Mouse (Mus musculus) cerebellum, adult 11 months (tissue): ENCODE measurements around the gene Rtel1.

Source experiments
- DNase-seq: peaks from one replicate; pipeline ENCODE4 v3.0.0; 2022

The Rtel1 gene

DNA sequence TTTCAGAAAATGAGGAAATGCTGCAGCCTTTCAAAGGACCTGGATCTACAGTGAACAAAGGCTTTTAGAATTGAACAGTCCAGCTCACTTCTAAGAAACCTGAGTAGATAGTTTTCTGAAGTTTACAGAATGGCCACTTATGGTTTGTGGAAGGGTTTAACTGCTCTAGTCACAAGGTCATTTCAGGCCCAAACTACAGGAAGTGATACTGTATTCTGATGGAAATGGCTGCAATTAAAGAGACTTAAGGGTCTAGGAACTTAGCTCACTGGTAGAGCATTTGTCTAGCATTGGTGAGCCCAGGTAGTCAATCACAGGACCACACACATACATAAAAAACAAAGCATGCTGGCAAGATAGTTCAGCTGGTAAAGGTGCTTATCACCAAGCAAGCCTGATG, 13.0 kb downstream of the Rtel1 start:
- DNase-seq: no peak

DNA sequence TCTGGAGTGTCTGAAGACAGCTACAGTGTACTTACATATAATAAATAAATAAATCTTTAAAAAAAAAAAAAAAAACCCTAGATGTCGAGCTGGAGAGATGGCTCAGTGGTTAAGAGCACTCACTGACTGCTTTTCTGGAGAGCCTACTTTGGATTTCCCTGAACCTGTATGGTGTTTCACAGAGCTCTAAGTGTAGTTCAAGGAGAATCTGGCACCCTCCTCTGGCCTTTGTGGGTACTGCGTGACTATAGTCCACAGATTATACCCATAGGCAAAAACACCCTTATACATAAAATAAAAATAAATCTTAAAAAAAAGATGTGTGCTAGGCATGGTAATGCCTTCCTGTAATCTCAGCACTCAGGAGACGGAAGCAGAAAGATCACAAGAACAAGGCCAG, 14.5 kb downstream of the Rtel1 start:
- peak; percentile 57 for DNase-seq

DNA sequence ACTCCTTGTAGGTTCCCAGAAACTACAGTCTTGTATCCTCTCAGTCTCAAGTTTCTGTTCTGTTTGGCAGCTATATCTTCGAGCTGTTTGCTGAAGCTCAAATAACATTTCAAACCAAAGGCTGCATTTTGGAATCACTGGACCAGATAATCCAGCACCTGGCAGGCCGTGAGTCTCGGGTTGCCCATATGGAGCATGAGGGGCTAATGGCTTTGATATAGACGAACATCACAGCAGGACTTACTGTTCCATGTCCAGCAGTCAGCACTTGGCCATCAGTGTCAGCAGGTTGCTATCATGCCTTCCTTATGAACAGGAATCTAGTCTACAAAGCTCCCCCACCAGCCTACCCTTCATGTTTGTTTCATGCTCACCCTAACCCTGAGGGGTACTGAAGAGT, 20.9 kb downstream of the Rtel1 start:
- peak; percentile 41 for DNase-seq

DNA sequence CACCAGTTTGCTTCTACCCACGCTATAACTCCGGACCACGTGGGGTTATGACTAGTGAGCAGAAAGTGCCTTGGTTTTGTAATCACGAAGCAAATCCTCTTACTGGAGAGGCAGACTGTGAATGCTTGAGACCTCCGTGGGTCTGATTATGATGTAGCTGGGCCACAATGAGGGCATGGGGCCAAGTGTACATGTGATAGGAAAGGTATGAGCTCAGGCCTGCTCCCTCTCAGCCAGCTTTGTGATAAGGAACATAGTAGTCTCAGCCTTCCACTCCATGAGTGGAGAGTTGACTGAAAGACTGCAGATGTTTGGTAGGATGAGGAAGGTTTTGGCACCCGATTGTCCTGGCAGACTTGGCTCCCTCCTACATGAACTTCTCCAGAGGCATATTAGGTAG, 23.2 kb downstream of the Rtel1 start:
- DNase-seq: no peak

DNA sequence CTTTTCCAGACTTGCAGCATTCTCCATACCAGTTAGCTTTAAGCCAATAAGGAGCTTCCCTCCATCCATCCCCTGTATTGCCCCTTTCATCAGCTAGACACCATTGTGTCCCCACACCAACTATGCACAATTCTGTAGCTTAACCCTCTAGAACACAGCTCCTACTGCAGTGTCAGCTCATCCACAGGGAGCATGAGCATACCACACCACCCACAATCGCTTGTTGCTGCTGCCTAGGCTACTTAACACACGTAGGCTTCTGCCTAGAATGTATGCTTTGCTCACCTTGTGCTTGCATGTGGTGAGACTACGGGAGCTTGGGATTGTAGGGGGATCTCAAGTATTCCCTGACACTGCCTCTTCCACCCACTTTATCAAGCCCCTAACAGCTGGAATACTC, 37.2 kb downstream of the Rtel1 start:
- DNase-seq: no peak

DNA sequence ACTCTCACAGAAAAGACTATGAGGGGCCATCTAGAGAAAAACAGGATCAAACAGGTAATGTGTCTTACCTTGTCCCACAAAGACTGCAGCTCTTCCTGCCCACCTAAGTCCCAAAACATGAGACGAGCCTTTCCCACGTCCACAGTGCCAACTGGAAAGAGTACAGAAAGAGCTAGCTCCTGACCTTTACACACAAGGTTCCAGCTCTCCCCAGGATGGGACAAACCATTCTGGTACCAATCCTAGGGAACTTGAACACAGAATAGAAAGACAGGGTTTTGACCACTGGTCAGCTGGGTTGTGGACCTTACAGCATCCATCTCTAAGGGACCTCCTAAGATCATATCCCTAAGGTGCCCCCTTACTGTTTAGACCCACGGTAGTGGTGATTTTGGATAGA, 44.4 kb downstream of the Rtel1 start:
- DNase-seq: no peak

DNA sequence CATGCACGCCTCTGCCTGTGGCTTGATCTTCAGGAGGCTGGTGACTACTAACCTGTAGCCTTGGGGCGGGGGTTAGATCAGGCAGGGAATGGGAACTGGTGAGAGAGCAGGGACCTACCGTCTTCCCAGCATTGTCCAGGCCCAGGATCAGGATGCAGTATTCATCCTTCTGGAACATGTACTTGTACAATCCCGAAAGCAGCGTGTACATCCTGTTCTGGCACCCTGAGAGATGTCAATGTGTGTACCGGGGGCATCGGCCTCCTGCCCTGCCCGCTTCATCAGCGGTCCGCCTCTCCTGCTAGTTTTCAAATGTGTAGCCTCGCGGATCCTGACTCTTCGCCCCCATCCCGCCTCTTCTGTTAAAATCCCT, 44.9 kb downstream of the Rtel1 start:
- no peak for DNase-seq

DNA sequence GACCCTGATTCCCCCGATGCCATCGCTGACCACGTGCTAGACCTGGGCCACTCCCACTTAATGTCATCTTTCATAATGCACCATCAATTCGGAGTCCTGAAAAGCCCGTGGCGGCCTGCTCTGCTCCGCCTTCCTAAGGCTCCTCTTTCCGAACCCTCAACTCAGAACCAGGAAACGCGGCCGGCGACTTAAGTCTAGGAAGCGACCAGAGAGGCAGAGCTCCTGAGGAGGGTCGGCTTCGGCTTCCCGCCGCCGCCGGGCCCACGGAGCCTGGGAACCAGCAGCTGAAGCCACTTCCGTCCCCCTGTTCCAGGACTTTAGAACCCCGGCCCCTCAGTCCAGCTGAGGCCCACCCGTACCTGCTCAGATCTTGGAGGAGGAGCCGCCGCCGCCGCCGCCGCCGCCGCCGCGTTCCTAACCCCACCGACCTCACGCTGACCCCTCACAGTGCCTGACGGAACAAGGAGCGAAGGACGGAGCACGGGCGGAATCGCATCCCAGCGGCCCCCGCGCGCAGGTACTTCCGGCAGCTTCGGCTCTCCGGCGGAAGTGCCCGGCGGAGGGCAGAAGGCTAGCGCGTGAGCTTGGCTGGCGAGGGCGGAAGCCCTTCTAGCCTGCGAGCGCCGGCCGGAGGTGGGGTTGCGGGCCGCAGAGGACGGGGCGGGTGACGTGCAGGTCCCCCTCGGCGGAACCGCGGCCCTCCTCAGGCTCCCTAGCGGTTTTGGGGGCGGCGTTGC, 45.5 kb downstream of the Rtel1 start, which contains the start of the genes Zgpat and Arfrp1:
Zgpat (plus strand) TSS at position 69 of the 737 bp plus-strand sequence.
Arfrp1 (minus strand) TSS at position 545 of the 737 bp plus-strand sequence.
- peak; percentile 81 for DNase-seq

DNA sequence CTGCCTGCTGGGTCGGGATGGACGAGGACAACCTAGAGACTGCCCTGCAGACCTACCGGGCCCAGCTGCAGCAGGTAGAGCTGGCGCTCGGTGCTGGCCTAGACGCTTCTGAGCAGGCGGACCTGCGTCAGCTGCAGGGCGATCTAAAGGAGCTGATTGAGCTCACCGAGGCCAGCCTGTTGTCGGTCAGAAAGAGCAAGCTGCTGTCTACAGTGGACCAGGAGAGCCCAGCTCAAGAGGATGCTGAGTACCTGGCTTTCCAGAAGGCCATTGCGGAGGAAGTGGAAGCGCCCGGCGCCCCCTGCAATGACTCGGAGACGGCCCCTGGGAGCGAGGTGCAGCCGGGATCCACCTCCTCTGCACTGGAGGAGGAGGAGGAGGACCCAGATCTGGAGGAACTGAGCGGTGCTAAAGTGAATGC, 46.1 kb downstream of the Rtel1 start:
- DNase-seq: no peak

DNA sequence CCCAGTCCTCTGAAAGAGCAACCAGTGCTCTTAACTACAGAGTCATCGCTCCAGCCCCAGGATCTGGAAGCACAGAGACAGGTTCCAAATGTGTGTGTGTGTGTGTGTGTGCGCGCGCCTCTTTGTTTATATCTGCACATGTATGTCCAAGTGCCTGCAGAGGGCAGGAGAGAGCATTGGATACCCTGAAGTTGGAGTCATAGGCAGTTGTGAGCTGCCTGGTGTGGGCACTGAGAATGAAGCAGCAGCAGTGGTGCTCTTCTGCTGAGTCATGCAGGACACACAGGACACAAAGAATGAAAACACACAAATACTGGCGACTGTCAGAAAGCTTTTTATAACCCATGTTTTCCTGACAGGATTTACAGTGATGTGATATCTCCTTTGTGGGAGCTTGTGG, 50.5 kb downstream of the Rtel1 start:
- DNase-seq: no peak

DNA sequence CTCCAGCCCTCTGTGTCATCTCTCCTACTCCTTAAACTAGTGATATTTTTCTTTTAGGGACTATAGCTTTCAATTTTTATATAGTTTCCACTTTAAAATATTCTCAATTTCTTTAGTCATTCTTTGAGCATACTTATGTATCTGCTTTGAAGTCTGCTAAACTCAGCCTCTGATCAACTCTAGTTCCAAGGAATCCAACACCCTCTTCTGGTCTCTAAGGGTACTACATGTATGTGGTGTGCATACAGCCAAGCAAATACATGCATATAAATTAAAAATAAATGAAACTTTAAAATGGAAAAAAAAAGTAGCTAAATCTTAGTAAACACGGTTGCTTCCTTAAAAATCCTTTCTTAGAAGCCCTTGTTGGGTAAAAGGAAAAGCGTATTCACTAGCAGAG, 56.2 kb downstream of the Rtel1 start:
- DNase-seq: no peak

DNA sequence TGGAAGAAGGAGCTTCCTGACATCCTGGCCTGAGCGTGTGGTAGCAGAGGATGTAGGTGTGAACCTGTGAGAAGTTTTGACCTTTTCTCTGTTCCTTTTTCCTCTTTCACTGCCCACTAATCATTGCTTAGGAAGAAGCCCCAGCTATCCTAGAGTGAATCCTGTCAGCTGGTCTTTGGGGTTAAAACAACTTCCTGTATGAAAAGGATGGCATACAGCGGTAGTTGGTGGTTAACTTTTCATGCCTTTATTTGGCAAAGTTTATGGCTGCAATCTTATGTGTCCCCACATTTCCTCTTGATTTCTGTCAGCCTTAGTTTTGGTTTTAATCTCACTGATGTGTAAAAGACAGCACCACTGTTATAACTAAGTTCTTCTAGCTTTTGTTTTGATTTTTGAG, 57.7 kb downstream of the Rtel1 start:
- DNase-seq: no peak

DNA sequence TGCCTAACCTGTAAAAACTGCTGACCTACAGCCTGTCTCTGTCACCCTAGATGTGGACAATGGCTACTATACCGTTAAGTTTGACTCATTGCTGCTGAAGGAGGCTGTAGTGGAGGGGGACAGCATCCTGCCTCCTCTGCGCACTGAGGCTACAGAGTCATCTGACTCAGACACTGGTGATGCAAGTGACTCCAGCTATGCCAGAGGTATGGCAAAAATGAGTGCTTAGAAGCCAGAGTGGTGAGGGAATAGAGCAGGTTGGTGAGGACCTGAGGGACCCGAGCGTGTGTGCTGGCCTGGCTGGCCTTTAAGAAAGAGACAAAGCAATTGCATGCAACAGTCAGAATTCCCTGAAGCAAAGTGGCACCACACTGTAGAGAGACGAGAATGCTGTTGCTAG, 59.2 kb downstream of the Rtel1 start:
- DNase-seq: no peak

DNA sequence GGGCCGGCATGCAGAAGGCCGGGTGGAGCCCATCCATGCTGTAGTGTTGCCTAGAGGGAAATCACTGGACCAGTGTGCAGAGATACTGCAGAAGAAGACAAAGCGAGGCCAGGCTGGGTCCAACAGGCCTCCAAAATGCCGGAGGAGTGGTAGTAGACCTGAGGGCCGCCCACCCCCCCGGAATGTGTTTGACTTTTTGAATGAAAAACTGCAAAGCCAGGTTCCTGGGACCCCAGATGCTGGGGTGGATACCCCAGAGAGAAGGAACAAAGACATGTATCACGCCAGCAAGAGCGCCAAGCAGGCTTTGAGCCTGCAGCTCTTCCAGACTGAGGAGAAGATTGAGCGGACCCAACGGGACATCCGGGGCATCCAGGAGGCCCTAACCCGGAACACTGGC, 60.2 kb downstream of the Rtel1 start, which contains the start of gene Lime1:
Lime1 (plus strand) TSS at position 301 of the 400 bp plus-strand sequence.
- DNase-seq: no peak

DNA sequence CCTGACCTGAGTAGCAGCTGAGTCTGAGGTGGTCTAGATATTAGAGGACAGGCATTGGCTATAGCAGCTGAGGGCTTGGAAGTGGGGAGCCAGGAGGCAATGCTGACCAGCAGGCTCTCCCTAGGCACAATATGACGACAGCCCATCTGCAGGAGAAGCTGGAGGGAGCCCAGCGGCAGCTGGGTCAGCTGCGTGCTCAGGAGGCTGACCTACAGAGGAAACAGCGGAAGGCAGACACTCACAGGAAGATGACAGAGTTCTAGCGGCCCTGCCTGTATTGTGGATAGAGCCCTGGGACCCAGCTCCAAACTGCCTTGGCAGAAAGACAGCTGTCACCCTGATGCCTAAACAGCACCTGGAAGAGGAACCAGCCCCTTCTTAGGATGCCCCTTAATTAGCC, 60.7 kb downstream of the Rtel1 start:
- no peak for DNase-seq

DNA sequence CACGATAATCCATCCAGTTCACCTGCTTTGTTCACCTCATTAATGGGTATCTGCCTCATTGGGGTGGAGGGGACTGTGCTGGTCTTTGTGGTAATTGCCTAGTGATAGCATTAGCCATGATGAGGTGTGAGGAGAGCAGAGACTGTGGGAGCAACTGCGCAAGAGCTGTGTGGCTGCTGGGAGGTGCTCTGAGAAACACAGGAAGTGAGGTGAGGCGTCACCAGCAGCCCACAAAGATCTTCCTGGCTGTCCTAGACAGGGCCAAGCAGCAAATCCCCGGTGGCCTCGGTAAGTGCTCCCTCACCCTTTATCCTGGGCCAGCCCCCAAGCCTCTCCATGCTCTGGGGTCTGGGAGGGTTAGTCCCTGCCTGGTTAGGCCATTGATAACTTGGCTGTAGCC, 61.6 kb downstream of the Rtel1 start:
- no peak for DNase-seq

DNA sequence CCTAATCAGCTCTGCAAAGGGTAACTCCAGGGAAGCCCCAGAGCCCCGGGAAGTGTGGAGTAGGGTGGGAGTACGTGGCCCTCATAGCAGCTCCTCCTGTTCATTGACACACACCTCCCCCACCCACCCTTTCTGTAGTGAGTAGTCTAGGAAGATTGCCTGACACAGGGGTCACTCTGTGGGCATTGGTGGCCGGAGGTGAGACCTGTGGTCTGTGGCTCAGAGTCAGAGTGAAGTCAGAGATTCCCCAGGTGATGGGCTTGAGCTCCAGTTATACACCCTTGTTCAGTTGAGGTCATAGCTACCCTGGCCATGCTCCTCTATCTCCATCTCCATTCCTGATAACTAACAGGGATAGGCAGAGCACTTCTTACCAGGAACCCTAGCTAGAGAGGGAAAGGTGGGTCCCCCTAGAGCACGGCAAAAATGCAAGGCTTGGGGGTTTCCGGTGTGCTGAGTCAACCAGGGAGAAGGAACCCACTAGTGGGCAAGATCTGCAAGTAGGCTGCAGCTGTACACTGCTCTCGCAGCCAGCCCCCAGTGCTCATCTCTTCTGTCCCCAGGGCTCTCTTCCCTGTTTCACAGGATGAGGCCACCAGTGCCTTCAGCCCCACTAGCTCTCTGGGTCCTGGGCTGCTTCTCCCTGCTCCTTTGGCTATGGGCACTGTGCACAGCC, 62.2 kb downstream of the Rtel1 start:
- no peak for DNase-seq

DNA sequence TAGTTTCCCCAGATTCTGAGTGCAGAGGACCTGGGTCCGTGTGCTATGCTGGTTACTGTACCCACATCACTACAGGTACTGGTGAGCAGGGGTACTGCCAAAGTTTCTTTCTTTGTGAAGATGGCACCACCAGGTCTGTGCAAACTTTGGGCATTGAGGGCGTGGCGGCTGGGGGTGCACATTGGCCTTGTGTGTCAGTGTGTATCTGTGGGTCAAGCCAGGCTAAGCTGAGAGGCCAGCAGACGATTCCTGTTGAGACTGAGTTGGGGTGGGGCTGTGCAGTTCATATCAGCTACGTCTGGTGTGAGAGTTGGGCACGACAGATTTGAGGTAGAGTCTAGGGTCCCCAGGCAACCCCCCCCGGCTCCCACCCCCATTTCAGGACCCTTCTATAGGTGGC, 64.9 kb downstream of the Rtel1 start:
- no peak for DNase-seq

DNA sequence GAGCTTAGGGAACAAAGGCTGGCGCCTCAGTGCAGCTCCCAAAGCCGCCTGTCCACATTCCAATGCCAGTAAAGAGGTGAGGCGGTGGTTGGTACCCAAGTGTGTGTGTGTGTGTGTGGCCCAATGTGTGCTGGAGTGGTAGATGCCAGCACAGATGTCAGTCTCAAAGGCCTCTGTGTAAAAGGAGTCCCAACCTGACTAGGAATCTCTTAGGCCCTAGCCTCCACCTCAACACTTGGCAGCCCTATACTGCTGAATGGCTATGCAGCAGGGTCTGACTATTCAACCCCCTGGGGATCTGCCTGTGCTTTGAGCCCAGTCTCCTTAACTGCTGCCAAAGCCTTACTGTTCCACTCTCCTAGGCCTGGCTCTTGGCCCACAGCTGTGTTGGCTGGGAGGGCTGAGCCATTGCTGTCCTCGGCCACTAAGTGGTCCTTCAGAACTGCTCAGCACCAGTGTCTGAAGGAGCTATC, 65.4 kb downstream of the Rtel1 start:
- no peak for DNase-seq

DNA sequence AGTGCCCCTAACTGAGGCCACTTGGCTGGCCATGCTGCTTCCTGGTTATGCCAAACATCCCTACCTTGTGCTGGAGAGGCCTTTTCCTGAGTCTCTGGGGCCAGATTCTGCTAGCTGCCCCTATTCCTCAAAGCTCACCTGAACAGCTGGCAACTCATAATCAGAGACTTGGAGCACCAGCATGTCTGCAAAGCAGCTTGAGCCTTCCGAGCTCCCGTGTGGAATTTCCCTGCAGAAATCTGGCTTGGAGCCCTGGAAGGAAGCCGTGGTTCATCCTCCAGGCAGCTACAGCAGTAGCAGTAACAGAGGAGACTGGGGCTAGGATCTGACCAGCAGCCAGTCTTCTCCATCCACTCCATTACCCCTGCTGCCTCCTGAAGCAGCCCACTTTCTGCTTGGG, 66.3 kb downstream of the Rtel1 start:
- DNase-seq: peak; percentile 79

DNA sequence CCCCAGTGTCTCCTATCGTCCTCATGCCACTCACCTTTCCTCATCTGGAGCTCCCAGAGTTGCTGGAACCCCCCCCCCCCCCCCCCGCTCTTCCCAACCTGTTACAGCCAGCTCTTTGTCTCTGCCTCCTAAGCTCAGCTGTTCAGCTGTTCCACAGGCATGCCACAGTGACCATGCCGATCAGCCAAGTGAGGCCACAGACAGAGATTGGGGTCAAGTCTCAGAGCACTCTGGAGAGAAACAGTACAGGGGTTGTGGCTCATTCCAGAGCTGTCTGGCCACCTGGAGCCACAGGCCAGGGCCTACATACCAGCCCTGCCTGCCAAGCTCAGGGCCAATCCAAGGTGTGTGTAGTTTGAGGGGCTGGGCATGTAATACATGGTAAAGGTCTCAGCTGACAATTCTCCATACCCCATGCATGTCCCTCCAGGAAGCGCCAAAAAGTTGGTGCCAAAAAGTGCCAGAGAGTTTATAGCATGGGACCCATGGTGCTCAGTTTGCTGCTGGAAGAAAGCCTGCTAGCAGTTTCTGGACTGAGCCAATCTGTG, 67.2 kb downstream of the Rtel1 start:
- DNase-seq: no peak

DNA sequence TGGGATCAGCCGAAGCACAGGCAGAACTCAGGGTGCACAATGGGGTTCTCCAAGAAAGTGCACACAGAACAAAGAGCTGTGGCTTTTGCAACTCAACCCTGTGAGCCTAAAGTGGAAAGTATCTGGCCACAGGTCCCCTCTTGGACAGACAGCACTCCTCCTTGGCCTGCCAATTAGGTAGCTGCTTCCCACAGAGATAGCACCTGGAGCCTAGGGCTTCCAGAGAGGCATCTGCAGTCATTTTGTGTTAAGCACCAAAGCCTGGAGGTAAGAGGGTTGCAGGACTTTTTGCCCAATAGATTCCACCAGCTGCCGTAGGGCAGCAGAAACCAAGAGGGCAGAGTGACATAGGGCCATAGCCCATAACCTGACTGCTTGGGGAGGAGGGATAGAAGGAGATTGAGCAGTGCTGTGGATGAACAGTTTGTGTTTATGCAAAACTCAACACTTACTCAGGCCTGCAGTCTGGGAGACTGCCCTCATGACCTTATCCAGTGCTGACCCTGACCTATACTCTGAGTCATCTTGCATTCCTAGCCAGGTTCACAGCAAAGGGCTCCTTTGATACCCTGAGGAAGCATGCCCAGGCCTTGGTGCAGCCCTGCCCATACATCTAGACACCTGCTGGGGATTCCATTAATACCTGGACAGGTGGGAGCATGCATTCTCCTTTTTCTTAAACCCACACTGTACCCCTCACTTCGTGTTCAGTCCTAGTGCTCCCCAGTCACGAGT, 70.8 kb downstream of the Rtel1 start:
- DNase-seq: peak; percentile 62

DNA sequence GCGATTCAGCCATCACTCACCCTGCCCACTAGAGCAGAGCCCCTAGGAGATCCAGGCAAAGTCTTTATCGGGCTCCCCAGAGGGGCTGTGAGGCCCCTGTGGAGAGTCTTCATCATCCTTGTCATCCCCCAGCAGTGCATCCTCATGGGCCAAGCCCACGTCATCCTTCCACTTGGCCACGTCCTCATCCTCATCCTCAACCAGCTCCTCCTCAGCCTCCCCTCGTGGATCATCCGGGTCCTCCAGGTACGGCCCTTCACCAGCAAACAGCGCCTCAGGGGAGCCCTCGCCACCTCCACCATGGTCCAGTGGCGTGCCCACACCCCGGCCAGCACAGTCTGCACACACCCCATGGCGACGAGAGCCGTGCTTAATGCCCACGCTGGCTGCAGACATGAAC, 71.5 kb downstream of the Rtel1 start:
- DNase-seq: no peak

DNA sequence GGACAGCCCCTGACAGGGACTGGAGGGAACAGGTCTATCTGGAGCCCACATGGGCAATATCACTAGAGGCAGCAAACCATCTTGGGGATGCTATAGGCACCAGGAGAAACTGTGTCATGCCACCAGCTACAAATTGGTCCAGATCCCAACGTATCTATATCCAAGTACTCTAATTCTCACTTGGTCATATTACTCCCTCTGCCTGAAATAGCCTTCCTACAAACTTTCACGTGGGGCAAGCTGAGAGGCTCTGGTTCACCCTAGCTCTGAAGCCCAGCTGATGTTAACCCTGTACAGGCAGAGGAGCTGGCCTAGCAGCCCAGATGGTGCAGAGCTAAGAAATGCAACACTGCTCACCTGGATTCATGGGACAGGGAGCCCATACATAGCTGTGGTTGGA, 72.0 kb downstream of the Rtel1 start:
- no peak for DNase-seq
